Mouse (Mus musculus) kidney, postnatal 0 days (tissue): ENCODE data around the gene Col23a1. TPM values are rescaled to one million over a fixed set of nuclear protein-coding genes. Genes with fewer than 3 reads are reported as not detected.
A peak's percentile ranks its signal among the peaks of the same experiment; 100 is the strongest.

Source experiments
- ATAC-seq: fragments of 200-750 bp; cut with Nextera tagmentation; replicated peaks from 2 replicates; pipeline ENCODE4 v1.8.0; 2017; ENCODE audit warnings: low read depth, moderate number of reproducible peaks, moderate TSS enrichment, moderate library complexity; ENCODE audit not compliant: low FRiP score
- DNase-seq: peaks from one replicate; pipeline ENCODE4 v3.0.0-alpha.2; 2016; ENCODE audit warnings: low spot score
- H3K27ac ChIP-seq: fragments of 300-500 bp; sonication (generic); 2 replicates; pipeline ENCODE4 v1.5.1; 2014; ENCODE audit warnings: mild to moderate bottlenecking
- H3K27me3 ChIP-seq: fragments of 300-500 bp; sonication (generic); 2 replicates; pipeline ENCODE4 v1.6.1; 2014; ENCODE audit warnings: low read length, mixed read lengths; ENCODE audit not compliant: insufficient read depth
- H3K36me3 ChIP-seq: fragments of 300-500 bp; sonication (generic); 2 replicates; pipeline ENCODE4 v1.6.1; 2014; ENCODE audit warnings: low read length, mixed read lengths; ENCODE audit not compliant: insufficient read depth
- H3K4me1 ChIP-seq: fragments of 300-500 bp; sonication (generic); replicated peaks from 2 replicates; pipeline ENCODE4 v1.6.1; 2014; ENCODE audit warnings: antibody characterized with exemption, low read length, mixed read lengths; ENCODE audit not compliant: insufficient read depth
- H3K4me2 ChIP-seq: fragments of 300-500 bp; sonication (generic); 2 replicates; pipeline ENCODE4 v1.6.1; 2014; ENCODE audit warnings: mild to moderate bottlenecking, low read length, moderate library complexity, mixed read lengths
- H3K4me3 ChIP-seq: fragments of 300-500 bp; sonication (generic); replicated peaks from 2 replicates; pipeline ENCODE4 v1.5.1; 2014; ENCODE audit warnings: low read depth, low read length
- H3K9ac ChIP-seq: fragments of 300-500 bp; sonication (generic); 2 replicates; pipeline ENCODE4 v1.6.1; 2014; ENCODE audit warnings: low read depth, low read length
- H3K9me3 ChIP-seq: fragments of 300-500 bp; sonication (generic); replicated peaks from 2 replicates; pipeline ENCODE4 v1.6.1; 2016; ENCODE audit warnings: low read length, inconsistent platforms, mixed read lengths
- CTCF ChIP-seq: IDR thresholded peaks from 2 replicates; pipeline ENCODE4 v1.5.1; 2016; ENCODE audit warnings: antibody characterized with exemption, low read depth, mild to moderate bottlenecking, moderate library complexity
- WGBS: fragments of 180-500 bp; shearing (Covaris S2); extraction: QIAGEN DNeasy Blood & Tissue Kit; methylation state at CpG from one replicate; pipeline ENCODE4 v1.1.7; 2014; 5-methylcytosine and 5-hydroxymethylcytosine counted together
- polyA plus RNA-seq: library from polyadenylated mRNA; unstranded; fragments of >200 nt; fragmentation: Nextera tagmentation; extraction: Ambion mirVana; gene quantifications from 2 replicates; pipeline ENCODE4 v1.2.1, GENCODE M21; 2015

The Col23a1 gene
- polyA plus RNA-seq, 1 experiment from 2014 or later = 6.8 TPM

DNA sequence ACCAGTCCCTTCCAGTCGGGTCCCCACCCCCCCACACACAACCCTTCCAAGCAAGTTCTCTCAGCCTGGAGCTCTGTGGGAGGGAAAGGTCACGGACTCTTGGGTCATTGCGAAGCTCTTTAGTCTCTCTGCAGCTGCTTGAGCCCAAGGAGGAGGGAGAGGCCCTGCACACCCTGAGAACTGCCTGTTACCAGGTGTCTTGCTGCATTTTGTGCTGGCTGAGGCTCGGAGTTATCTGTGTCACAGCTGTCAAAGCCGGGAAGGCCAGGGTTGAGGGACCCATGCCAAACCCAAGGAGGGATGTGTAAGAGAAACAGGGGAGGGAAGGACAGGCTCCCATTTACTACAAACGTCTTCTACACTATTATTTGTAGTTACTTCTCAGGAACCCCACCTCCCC is 218.3 kb downstream of the Col23a1 start:
- 25% methylated on average over 6 of the region's 6 CpGs for WGBS
- no peak overlapping the region for H3K4me2 ChIP-seq
- H3K27me3 ChIP-seq = no peaks in the 10 kb centered on the region
- H3K36me3 ChIP-seq = no peaks in the 10 kb centered on the region
- no peaks in the 10 kb centered on the region; the same call in 1 of the 2 replicates for H3K4me1 ChIP-seq
- no peak overlapping the region for H3K9ac ChIP-seq
- TF ChIP-seq CTCF = no peak
- H3K4me3 ChIP-seq = no peak overlapping the region
- H3K27ac ChIP-seq = no peak overlapping the region
- ATAC-seq = no peak
- no peaks in the 10 kb centered on the region for H3K9me3 ChIP-seq
- no peak for DNase-seq

DNA sequence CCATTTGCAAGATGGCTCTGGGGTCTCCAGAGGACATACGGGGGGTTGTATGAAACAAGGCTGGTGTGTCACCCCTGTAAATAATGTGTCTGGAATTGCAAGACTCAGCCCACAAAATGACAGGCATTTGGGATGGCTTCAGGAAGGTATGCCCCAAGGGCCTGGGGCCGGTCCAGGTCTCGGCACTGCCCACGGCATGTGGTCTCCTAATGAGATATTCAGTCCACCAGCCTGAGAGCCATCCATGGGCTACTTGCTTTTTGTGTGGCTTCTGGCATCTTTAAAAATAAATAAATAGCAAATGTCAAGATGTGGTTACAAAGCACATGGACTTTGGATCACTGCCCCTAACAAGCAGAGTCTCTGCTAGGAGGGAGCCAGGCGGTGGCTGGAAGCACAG is 219.5 kb downstream of the Col23a1 start:
- H3K36me3 ChIP-seq = no peaks in the 10 kb centered on the region
- WGBS = 86% methylated on average over 5 of the region's 5 CpGs
- H3K9me3 ChIP-seq = no peaks in the 10 kb centered on the region
- no peak overlapping the region for H3K4me3 ChIP-seq
- H3K4me1 ChIP-seq = no peaks in the 10 kb centered on the region
- DNase-seq (no peak), ATAC-seq (no peak)
- no peak for TF ChIP-seq CTCF
- H3K9ac ChIP-seq = no peak overlapping the region
- no peak overlapping the region for H3K27ac ChIP-seq
- no peaks in the 10 kb centered on the region for H3K27me3 ChIP-seq
- no peak overlapping the region for H3K4me2 ChIP-seq

DNA sequence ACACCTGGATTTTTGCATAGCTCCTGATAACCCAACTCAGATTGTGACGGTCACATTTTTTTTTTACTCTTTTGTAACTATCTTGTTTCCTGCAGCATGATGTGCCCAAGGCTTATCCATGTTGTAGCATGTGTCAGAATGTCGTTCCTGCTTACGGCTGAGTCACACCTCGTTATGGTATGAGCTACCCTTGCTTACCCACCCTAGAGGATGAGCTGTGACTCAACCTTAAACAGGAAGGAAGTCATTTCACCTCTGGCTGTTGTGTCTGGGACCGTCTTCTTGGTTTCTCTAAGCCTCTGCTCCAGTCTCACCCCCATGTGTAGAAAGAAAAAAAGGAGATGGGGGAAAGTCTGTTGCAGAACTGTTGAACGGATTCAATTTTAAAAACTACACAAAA is 223.3 kb downstream of the Col23a1 start:
- no peaks in the 10 kb centered on the region for H3K36me3 ChIP-seq
- no peak for TF ChIP-seq CTCF
- 78% methylated on average over 6 of the region's 6 CpGs for WGBS
- no peaks in the 10 kb centered on the region for H3K27me3 ChIP-seq
- no peak for DNase-seq
- H3K4me3 ChIP-seq = no peak overlapping the region
- no peaks in the 10 kb centered on the region for H3K4me1 ChIP-seq
- no peak overlapping the region for H3K4me2 ChIP-seq
- no peaks in the 10 kb centered on the region for H3K9me3 ChIP-seq
- no peak for ATAC-seq
- no peak overlapping the region for H3K9ac ChIP-seq
- no peak overlapping the region for H3K27ac ChIP-seq

DNA sequence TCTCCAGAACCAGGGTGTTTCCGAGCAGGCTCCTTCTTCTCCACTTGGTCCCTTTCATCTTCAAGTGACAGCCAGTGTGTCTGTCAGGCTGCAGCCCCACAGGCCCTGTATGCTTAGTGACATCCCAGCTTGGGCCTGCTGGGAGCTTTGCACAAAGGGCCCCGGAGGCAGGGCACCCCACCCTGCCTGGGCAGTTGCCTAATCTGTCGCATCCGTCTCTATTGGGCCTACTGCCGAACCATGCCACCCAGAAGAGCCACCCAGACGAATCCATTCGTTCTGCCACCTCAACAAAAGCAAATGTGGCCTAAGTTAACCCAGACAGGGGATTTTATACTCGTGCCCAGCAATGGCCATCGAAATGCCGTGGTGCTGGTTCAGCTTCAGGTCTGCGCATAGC is 225.6 kb downstream of the Col23a1 start:
- ATAC-seq (no peak), DNase-seq (no peak)
- no peak for TF ChIP-seq CTCF
- H3K9me3 ChIP-seq = no peaks in the 10 kb centered on the region
- no peaks in the 10 kb centered on the region for H3K36me3 ChIP-seq
- WGBS = 90% methylated on average over 11 of the region's 11 CpGs
- no peak overlapping the region for H3K9ac ChIP-seq
- no peaks in the 10 kb centered on the region for H3K27me3 ChIP-seq
- H3K4me1 ChIP-seq = no peaks in the 10 kb centered on the region
- H3K4me3 ChIP-seq = no peak overlapping the region
- no peak overlapping the region for H3K4me2 ChIP-seq
- H3K27ac ChIP-seq = no peak overlapping the region

DNA sequence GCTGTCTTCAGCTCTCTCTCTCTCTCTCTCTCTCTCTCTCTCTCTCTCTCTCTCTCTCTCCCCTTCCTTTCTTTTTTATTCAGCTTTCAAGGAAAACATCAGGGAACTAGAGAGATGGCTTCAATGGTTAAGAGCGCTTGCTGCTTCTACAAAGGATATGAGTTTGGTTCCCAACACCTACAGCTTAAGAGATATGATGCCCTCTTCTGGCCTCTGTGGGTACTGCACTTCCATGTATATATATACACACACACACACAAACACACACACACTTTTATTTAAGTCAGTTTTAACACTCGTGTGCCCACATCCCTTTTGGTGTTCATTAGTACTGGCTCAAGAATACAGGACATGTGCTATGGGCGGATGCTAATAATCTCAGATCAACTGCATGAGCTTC is 228.4 kb downstream of the Col23a1 start:
- Histone ChIP-seq H3K9me3 (no peaks in the 10 kb centered on the region), H3K36me3 (no peaks in the 10 kb centered on the region), H3K4me1 (0 out of 2 replicates have a peak, but pooled peaks cover 2% of the 10 kb centered on the region), H3K27me3 (no peaks in the 10 kb centered on the region), H3K4me2 (no peak overlapping the region), H3K27ac (no peak overlapping the region), H3K9ac (no peak overlapping the region), H3K4me3 (no peak overlapping the region)
- TF ChIP-seq CTCF = peak; percentile 47
- WGBS = 100% methylated on average over 3 of the region's 3 CpGs
- ATAC-seq = no peak
- no peak for DNase-seq

DNA sequence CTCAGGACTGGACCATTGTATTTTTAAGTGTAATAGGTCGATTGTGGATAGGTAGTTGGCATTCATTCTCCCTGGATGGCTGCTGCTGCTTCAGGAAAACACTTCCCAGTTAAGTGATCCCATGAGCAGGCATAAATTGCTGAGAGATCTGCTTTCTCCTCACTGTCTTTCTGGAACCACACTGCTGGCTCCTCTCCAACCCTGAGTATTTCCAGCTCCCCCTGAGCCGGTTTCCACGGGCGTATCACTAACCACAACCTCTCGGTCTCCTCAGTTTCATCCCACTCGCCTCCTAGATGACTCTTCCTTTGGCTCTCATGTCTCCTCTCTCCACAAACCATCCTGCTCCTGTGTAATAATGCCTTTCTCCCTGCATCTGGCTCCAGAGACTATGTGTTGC is 228.9 kb downstream of the Col23a1 start:
- no peaks in the 10 kb centered on the region for H3K9me3 ChIP-seq
- no peaks in the 10 kb centered on the region for H3K36me3 ChIP-seq
- H3K4me2 ChIP-seq = no peak overlapping the region
- H3K9ac ChIP-seq = no peak overlapping the region
- H3K4me1 ChIP-seq = 0 out of 2 replicates have a peak, but pooled peaks cover 2% of the 10 kb centered on the region
- H3K27me3 ChIP-seq = no peaks in the 10 kb centered on the region
- no peak overlapping the region for H3K27ac ChIP-seq
- 82% methylated on average over 6 of the region's 6 CpGs for WGBS
- TF ChIP-seq CTCF = no peak
- H3K4me3 ChIP-seq = no peak overlapping the region
- no peak for ATAC-seq
- no peak for DNase-seq

DNA sequence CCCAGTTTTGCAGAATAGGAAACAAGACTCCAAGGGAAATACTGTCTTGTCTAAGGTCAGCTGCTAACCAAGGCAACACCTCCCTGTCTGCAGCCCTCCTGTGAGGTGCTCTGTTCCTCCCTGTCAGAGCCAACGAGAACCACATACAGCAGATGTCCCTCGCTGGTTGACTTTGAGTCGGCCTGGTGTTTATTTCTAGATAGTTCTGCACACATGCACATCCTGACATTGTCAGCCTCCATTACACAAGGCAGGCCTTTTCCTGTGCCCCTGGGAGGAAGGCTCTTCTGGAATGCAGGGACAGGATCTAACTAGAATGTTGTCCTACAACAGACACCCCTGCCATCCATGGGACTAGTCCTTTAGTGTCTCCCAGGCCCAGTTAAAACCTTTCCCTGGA is 231.7 kb downstream of the Col23a1 start:
- Histone ChIP-seq H3K9ac (no peak overlapping the region), H3K27ac (no peak overlapping the region), H3K4me2 (no peak overlapping the region), H3K27me3 (no peaks in the 10 kb centered on the region), H3K36me3 (no peaks in the 10 kb centered on the region), H3K9me3 (no peaks in the 10 kb centered on the region), H3K4me1 (0 out of 2 replicates have a peak, but pooled peaks cover 2% of the 10 kb centered on the region), H3K4me3 (no peak overlapping the region)
- no peak for DNase-seq
- no peak for TF ChIP-seq CTCF
- WGBS = 37% methylated on average over 3 of the region's 3 CpGs
- no peak for ATAC-seq
